Mouse (Mus musculus) retina, adult 2 months (tissue): ENCODE measurements around the gene Esr1.
"Not testable (repeated sequence)": the region's sequence is repeated elsewhere in the genome, so short reads cannot be mapped to it uniquely, and the experiment has no call there.

Source experiments
- DNase-seq: peaks from one replicate; pipeline ENCODE4 v3.0.0-alpha.2; 2012; ENCODE audit warnings: low read depth, low spot score

Esr1 gene

GRCm38 (mm10) chr10:4611386-4612155 is at the start of gene Esr1:
Gene Esr1 (plus strand): TSS chr10:4611593.
- DNase-seq: no peak

DNA sequence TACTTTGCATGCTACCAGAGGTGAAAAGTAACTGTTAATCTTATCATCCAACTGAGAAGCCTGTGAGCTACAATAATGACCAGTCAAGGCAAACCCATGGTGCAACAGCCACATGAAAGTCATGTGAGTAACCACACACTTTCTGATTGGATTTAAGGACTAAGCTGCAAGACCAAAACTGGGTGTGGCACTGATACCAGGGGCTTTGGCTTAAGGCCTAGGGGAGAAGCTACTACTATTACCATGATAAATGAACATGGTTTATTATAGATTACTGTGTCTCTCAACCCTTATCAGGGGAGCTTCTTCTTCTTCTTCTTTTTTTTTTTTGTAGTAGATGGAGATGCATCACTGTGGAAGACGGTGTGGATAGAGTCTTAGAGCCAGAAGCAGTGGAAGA is 46.2 kb upstream of the Esr1 start:
- no peak for DNase-seq

DNA sequence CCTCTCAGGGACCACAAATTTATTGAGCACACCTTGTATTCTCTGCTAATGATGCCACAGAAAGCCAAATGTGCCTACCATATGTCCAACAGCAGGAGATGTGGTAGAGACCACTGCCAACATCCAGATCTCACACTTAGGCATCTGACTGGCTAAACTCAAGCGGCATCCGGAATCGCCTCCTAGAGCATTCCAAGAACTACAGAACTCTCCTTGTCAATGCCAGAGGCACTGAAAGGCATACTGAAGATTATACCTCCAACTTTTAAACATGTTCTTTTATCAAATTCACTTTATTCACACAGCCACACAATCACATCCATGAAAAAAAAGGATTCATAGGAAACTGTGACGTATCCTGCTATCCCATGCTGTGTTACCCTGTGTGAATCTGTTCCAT is 40.6 kb upstream of the Esr1 start:
- DNase-seq: no peak

DNA sequence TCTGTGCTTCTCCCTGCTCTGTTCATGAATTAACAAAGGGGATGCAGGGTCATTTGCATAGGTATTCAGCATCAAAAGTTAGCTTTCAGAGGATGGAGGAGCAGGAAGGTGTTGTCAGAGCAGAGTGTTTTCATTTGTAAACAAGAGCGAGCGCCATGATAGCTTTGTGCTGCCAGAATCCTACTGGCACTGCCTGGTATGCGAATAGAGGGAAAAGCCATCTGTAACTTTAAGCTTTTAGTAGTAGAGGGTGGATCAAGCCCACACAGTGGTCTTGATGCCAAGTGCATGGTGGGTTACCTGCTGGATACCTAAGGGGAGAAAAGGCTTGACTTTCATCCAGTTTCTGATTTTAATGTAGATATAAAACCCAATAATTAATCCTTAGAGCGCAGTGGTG is 40.1 kb upstream of the Esr1 start:
- no peak for DNase-seq

DNA sequence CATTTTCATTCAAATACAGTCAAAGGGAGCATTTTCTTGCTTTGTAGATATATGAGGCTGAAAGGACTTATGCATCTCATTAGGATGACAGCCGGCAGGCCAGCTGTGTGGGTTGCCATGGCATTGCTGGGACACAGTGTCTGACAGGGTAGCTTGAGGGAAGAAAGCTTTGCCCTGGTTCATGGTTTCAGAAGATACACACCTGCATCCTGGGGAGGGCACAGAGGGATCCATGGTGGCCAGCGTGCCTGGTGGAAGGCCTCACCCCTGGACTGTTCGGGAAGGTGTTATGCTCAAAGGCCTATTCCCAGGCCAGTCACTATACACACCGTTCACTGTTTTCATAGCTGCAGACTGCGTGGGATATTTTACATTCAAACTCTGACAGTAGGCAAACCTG is 29.5 kb upstream of the Esr1 start:
- DNase-seq: no peak

DNA sequence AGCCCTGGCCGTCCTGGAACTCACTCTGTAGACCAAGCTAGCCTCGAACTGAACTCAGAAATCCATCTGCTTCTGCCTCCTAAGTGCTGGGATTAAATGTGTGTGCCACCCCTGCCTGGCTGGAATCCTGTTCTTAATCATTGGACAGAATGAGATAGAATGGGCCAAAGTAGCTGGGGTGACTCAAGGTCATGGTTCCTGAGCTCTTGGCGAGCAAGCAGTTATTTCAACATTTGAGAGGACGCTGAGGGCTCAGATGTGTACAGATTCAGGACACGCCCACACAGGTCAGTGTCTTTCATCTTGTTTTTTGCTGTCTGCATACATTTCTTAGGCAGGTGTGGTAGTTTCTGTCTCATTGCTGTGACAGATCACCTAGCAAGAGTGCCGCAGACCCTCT is 24.7 kb upstream of the Esr1 start:
- DNase-seq: no peak

DNA sequence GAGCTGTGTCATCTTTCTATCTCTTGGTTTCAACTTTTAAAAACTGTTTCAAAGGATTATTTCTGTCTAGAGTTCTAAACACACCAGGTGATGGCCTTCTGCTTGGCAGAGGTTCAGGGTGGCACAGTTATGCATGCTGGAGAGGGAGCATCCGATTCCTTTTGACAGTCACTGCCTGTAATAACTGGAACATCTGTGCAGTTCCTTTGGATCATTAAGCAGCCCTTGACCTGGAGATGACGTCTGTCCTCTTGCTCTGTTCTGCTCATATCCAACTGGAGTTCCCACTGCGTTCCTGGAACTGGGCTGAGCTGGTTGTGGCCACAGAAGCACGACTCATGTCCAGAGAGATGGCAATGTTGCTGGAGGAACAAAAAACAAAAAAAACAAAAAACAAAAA is 21.8 kb upstream of the Esr1 start:
- no peak for DNase-seq

GRCm38 (mm10) chr10:4590956-4591355 is 20.4 kb upstream of the Esr1 start:
- no peak for DNase-seq

DNA sequence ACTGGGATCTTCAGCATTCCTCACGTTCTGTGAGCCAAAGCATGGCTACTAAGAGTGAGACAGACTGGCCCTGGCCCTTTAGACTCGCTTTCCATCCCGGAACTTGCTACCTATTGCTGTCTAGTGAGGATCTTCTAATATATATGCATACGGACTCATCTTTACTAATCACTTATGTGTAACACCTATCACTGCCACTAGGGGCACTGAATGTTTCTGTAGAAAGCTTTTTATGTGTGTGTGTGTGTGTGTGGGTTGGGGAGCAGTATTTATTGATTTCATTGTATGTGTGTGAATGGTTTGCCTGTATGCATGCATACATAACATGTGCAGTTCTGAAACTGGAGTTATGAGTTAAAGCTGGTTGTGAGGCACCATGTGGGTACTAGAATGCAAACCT is 17.6 kb upstream of the Esr1 start:
- DNase-seq: no peak

DNA sequence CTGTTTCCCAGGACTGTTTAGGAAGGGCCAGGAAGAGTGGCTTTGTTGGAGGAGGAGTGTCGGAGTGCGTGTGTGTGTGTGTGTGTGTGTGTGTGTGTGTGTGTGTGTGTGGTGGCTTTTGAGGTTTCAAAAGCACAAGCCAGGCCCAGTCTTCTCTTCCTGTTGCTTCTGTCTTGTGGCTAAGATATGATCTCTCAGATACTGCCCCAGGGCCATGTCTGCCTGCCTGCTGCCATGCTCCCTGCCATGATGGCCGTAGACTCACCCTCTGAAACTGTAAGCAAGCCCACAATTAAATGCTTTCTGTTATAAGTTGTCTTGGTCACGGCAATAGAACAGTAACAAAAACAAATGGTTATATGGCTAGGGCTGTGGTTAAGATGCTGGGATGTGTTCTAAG is 14.2 kb upstream of the Esr1 start:
- DNase-seq: no peak

GRCm38 (mm10) chr10:4598244-4598842 is 13.1 kb upstream of the Esr1 start:
- DNase-seq: peak; percentile 43

- DNase-seq: no peak
Observed at GRCm38 (mm10) chr10:4598916-4599315, 12.5 kb upstream of the Esr1 start.

DNA sequence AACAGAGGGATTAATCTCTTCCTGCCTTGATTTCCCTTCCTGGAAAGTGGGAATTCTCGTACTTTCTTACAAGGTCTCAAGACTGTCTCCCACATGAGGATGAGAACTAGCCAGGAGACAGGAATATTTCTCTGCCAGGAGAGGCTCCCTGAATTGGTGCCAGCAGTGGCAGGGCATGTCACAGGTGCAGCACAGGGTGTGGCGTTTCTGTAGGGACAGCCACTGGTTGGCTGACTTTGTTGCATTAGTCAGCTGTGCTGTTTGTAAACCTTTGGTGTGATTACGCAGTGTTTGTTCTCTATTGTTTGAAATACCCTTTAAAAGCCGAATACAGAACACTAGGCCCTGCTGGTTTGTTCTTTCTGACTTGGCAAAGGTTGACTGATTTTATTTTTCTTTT is 11.8 kb upstream of the Esr1 start:
- DNase-seq: no peak

DNA sequence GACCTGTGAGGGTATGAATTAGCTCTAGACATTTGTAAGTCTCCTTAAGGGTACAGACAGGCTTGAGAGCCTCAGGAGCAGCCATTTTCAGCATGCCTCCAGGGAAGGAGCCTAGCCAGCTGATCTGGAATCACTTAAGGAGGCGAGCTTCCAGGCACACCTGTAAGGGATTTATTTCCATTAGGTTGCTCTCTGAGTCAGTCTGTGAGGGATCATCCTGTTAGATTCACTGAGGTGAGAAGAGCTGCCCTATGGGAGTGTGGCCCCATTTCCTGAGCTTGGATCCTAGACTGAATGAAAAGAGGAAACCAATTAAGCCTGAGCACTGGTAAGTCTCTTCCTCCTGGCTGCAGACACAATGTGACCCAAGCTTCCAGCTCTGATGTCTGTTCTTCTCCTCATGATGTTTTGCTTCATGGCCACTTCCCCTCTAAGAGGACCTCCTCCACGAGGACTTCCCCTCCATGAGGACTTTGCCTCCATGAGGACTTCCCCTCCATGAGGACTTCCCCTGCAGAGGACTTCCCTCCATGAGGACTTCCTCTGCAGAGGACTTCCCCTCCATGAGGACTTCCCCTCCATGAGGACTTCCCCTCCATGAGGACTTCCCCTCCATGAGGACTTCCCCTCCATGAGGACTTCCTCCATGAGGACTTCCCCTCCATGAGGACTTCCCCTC is 10.5 kb upstream of the Esr1 start:
- DNase-seq: no peak

DNA sequence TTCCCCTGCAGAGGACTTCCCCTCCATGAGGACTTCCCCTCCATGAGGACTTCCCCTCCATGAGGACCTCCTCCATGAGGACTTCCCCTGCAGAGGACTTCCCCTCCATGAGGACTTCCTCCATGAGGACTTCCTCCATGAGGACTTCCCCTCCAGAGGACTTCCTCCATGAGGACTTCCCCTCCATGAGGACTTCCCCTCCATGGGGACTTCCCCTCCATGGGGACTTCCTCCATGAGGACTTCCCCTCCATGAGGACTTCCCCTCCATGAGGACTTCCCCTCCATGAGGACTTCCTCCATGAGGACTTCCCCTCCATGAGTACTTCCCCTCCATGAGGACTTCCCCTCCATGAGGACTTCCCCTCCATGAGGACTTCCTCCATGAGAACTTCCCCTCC is 9.8 kb upstream of the Esr1 start:
- DNase-seq: not testable (repeated sequence)

GRCm38 (mm10) chr10:4602466-4602865 is 8.9 kb upstream of the Esr1 start:
- no peak for DNase-seq

DNA sequence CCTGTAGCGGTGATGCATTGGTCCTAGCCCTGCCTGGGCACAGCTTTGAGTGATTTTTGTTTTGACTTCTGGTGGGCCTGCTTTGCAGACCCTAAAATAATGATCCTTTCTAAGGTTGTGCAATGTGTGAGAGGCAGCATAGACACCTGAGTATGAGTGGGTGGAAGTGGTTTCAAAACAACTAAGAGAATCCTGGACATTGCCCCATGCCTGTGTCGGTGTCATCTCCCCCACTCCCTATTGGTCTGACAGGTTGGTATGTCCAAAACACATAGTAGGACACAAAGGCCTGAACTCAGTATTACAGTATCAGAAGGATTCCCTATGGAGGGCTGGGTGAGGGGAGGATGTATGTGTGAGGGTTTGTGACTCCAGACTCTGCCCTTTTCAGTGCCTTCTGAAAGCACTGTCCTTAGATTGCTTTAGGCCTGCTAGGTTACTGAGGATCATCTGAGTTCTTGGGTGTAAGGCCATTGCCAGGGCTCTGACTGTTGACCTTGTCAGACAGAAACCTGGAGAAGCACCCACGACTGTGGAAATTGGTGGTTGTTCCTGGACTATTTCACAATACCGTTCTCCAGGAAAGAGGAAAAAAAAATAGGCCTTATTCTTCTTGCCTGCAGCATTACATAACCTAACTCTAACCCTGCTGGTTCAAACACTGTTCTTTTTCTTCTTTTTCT is 6.7 kb upstream of the Esr1 start:
- DNase-seq: no peak

DNA sequence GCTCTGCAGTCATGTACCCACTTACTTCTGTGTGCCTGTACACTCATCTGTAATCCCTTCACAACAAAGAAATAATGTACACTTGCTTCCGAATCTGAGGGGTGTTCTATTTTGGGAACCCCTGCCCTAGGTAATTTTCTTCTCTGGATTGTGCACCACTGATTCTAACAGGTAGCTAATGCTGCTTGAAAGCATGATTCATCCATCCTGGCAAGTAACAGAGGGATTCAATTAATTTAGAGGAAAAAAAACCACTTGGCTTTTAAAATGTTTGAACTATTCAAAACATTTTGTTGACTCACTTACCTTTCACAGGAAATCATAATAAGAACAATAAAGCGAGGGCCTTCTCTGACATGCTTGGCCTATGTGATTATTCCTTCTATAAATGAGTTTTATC is 1.2 kb upstream of the Esr1 start:
- DNase-seq: no peak

GRCm38 (mm10) chr10:4612313-4613036 is 1.1 kb downstream of the Esr1 start:
- DNase-seq: no peak

DNA sequence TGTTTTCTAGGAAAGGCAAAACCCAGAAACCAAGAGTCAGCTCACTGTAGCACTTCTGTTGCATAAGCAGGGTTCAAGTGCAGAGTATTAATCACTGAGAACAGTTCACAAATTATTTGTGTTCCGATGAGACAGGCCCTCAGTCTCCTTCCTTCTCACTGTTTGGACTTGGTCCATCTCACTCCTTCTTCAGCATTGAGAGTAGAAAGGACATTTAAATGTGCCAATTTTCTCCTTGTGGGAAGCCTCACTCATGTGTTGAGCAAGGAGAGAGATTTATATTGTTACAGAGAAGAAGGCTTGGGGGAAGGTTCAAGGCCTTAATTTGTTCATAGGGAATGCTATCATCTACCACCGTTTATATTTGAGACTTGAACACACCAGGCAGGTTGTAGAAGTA is 6.6 kb downstream of the Esr1 start:
- DNase-seq: no peak

GRCm38 (mm10) chr10:4618686-4619085 is 7.3 kb downstream of the Esr1 start:
- no peak for DNase-seq

DNA sequence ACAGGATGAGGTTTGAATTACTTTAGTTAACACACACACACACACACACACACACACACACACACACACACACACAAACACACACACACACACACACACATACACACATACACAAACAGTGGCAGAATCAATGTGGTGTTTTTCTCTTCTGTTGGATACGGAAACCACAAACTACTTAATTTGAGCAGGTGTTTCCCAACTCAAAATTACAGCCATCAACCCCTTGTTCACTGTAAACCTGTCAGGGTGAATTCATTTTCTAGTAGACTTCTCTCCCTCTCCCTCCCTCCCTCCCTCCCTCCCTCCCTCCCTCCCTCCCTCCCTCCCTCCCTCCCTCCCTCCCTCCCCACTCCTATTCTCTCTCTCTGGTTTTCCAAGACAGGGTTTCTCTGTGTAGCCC is 8.0 kb downstream of the Esr1 start:
- DNase-seq: not testable (repeated sequence)
